Mouse (Mus musculus) limb, embryonic 14.5 days (tissue): Measurements from ENCODE around the gene Gpr183. TPM values are rescaled to one million over a fixed set of nuclear protein-coding genes. Genes with fewer than 3 reads are reported as not detected.

Experiments
- ATAC-seq: fragments of 200-750 bp; cut with Nextera tagmentation; 2 replicates; pipeline ENCODE4 v1.8.0; 2017; ENCODE audit warnings: low read depth, moderate number of reproducible peaks, moderate TSS enrichment; ENCODE audit not compliant: low FRiP score
- DNase-seq: peaks from one replicate; pipeline ENCODE4 v3.0.0-alpha.2; 2015; ENCODE audit warnings: low spot score
- H3K27ac ChIP-seq: fragments of 300-500 bp; sonication (generic); replicated peaks from 2 replicates; pipeline ENCODE4 v1.5.1; 2014; ENCODE audit warnings: low read depth, mild to moderate bottlenecking, low read length, moderate library complexity, mixed read lengths
- H3K27me3 ChIP-seq: fragments of 300-500 bp; sonication (generic); 2 replicates; pipeline ENCODE4 v1.6.1; 2014; ENCODE audit warnings: low read length, mixed read lengths; ENCODE audit not compliant: control insufficient read depth, insufficient read depth
- H3K36me3 ChIP-seq: fragments of 300-500 bp; sonication (generic); 2 replicates; pipeline ENCODE4 v1.6.1; 2014; ENCODE audit warnings: mild to moderate bottlenecking, low read length, moderate library complexity, mixed read lengths; ENCODE audit not compliant: control insufficient read depth, insufficient read depth
- H3K4me1 ChIP-seq: fragments of 300-500 bp; sonication (generic); 2 replicates; pipeline ENCODE4 v1.6.1; 2014; ENCODE audit warnings: antibody characterized with exemption, low read length, mixed read lengths; ENCODE audit not compliant: control insufficient read depth, insufficient read depth
- H3K4me2 ChIP-seq: fragments of 300-500 bp; sonication (generic); replicated peaks from 2 replicates; pipeline ENCODE4 v1.6.1; 2014; ENCODE audit warnings: low read depth, mild to moderate bottlenecking, low read length, moderate library complexity; ENCODE audit not compliant: severe bottlenecking
- H3K4me3 ChIP-seq: fragments of 300-500 bp; sonication (generic); replicated peaks from 2 replicates; pipeline ENCODE4 v1.5.1; 2014; ENCODE audit warnings: low read length
- H3K9ac ChIP-seq: fragments of 300-500 bp; sonication (generic); 2 replicates; pipeline ENCODE4 v1.6.1; 2014; ENCODE audit warnings: mild to moderate bottlenecking, low read depth, low read length, moderate library complexity; ENCODE audit not compliant: severe bottlenecking
- H3K9me3 ChIP-seq: fragments of 300-500 bp; sonication (generic); 2 replicates; pipeline ENCODE4 v1.6.1; 2016; ENCODE audit warnings: low read length; ENCODE audit not compliant: control insufficient read depth
- POLR2A ChIP-seq: fragments of 200-500 bp; IDR thresholded peaks from 2 replicates; pipeline ENCODE4 v1.8.0; 2012; ENCODE audit warnings: inconsistent platforms, mild to moderate bottlenecking, moderate library complexity, borderline replicate concordance; ENCODE audit not compliant: insufficient read depth, insufficient read length; ENCODE audit errors: extremely low read depth
- WGBS: fragments of 180-500 bp; shearing (Covaris S2); extraction: QIAGEN DNeasy Blood & Tissue Kit; methylation state at CpG from one replicate; pipeline ENCODE4 v1.1.7; 2014; 5-methylcytosine and 5-hydroxymethylcytosine counted together
- polyA plus RNA-seq, 2 experiments: library from polyadenylated mRNA; depleted of rRNA in 1 of 2; stranded (reverse) in 1 of 2; unstranded in 1 of 2; fragments of >200 nt; fragmentation: Nextera tagmentation in 1 of 2; extraction: Ambion mirVana in 1 of 2; gene quantifications; 2 replicates each; pipeline versions ENCODE4 v1.2.1 to v1.2.3; 2012 to 2014

The Gpr183 gene
- polyA plus RNA-seq, 2 experiments: 2.8 to 4.3 TPM

- no peak overlapping the region for H3K4me3 ChIP-seq
- H3K27me3 ChIP-seq: no peaks in the 10 kb centered on the region
- peaks cover 15% of the 10 kb centered on the region for H3K36me3 ChIP-seq
- 91% methylated on average over 17 of the region's 17 CpGs for WGBS
- ATAC-seq (no peak), DNase-seq (no peak)
- H3K4me1 ChIP-seq: no peaks in the 10 kb centered on the region
- H3K4me2 ChIP-seq: no peak overlapping the region
- no peak overlapping the region for H3K27ac ChIP-seq
- no peak overlapping the region for H3K9ac ChIP-seq
- H3K9me3 ChIP-seq: no peaks in the 10 kb centered on the region
- TF ChIP-seq POLR2A: no peak
These were observed 29.2 kb upstream of the Gpr183 start for GRCm38 (mm10) chr14:121994171-121994700.

GRCm38 (mm10) chr14:121993616-121994015, 28.6 kb upstream of the Gpr183 start:
- no peak overlapping the region for H3K9ac ChIP-seq
- ATAC-seq (no peak), DNase-seq (no peak)
- no peak for TF ChIP-seq POLR2A
- H3K27me3 ChIP-seq: no peaks in the 10 kb centered on the region
- H3K4me2 ChIP-seq: no peak overlapping the region
- 85% methylated on average over 4 of the region's 4 CpGs for whole genome bisulfite sequencing
- no peak overlapping the region for H3K27ac ChIP-seq
- peaks cover 15% of the 10 kb centered on the region for H3K36me3 ChIP-seq
- no peak overlapping the region for H3K4me3 ChIP-seq
- H3K4me1 ChIP-seq: no peaks in the 10 kb centered on the region
- H3K9me3 ChIP-seq: no peaks in the 10 kb centered on the region

GRCm38 (mm10) chr14:121992395-121993280, 27.6 kb upstream of the Gpr183 start:
- Histone ChIP-seq H3K27me3 (no peaks in the 10 kb centered on the region), H3K9me3 (no peaks in the 10 kb centered on the region), H3K4me3 (no peak overlapping the region), H3K9ac (no peak overlapping the region), H3K27ac (no peak overlapping the region), H3K4me1 (no peaks in the 10 kb centered on the region), H3K4me2 (no peak overlapping the region), H3K36me3 (peaks cover 15% of the 10 kb centered on the region)
- no peak for TF ChIP-seq POLR2A
- ATAC-seq (no peak), DNase-seq (no peak)
- WGBS: 86% methylated on average over 13 of the region's 13 CpGs

- H3K36me3 ChIP-seq: peaks cover 15% of the 10 kb centered on the region
- no peaks in the 10 kb centered on the region for H3K27me3 ChIP-seq
- no peak for ATAC-seq
- TF ChIP-seq POLR2A: no peak
- no peak overlapping the region for H3K9ac ChIP-seq
- no peak overlapping the region for H3K27ac ChIP-seq
- H3K4me3 ChIP-seq: no peak overlapping the region
- DNase-seq: no peak
- H3K4me1 ChIP-seq: no peaks in the 10 kb centered on the region
- H3K4me2 ChIP-seq: no peak overlapping the region
- H3K9me3 ChIP-seq: no peaks in the 10 kb centered on the region
These were observed 26.9 kb upstream of the Gpr183 start for GRCm38 (mm10) chr14:121991921-121992320.

GRCm38 (mm10) chr14:121990897-121991296, 25.9 kb upstream of the Gpr183 start:
- H3K9ac ChIP-seq: no peak overlapping the region
- no peaks in the 10 kb centered on the region for H3K9me3 ChIP-seq
- ATAC-seq (no peak), DNase-seq (no peak)
- 82% methylated on average over 6 of the region's 6 CpGs for WGBS
- TF ChIP-seq POLR2A: no peak
- H3K27ac ChIP-seq: no peak overlapping the region
- H3K36me3 ChIP-seq: peaks cover 9% of the 10 kb centered on the region
- H3K4me3 ChIP-seq: no peak overlapping the region
- no peaks in the 10 kb centered on the region for H3K27me3 ChIP-seq
- no peaks in the 10 kb centered on the region for H3K4me1 ChIP-seq
- H3K4me2 ChIP-seq: no peak overlapping the region

- ATAC-seq (no peak), DNase-seq (no peak)
- Histone ChIP-seq H3K4me2 (no peak overlapping the region), H3K27ac (no peak overlapping the region), H3K9ac (no peak overlapping the region), H3K4me3 (no peak overlapping the region), H3K27me3 (no peaks in the 10 kb centered on the region), H3K9me3 (no peaks in the 10 kb centered on the region), H3K36me3 (peaks cover 9% of the 10 kb centered on the region), H3K4me1 (no peaks in the 10 kb centered on the region)
- TF ChIP-seq POLR2A: no peak
- 91% methylated on average over 3 of the region's 3 CpGs for WGBS
These were observed 24.9 kb upstream of the Gpr183 start for GRCm38 (mm10) chr14:121989869-121990268.
